Mouse (Mus musculus) spleen, postnatal 10 days (tissue): ENCODE measurements at regions not wholly inside any gene's neighbourhood (a gene's known extent, or its start where the extent isn't known, plus 50 kb on each side); places are given as distances from the start of the nearest gene placed in this dataset.

Experiments
- DNase-seq, 2 experiments: peaks; one replicate each; pipeline ENCODE4 v3.0.0; 2021 to 2022; ENCODE audit warnings: low spot score in 2 of 2

GRCm38 (mm10) chr13:107880551-107880950 is 163.7 kb upstream of the Smim15 start:
- DNase-seq, result no peak

- DNase-seq, result no peak
Measured at GRCm38 (mm10) chr13:107879535-107879934, 164.7 kb upstream of the Smim15 start.

GRCm38 (mm10) chr13:107878980-107879379 is 165.3 kb upstream of the Smim15 start:
- DNase-seq, result no peak

- no peak for DNase-seq
Measured at GRCm38 (mm10) chr13:107873244-107873667, 171.0 kb upstream of the Smim15 start.

GRCm38 (mm10) chr13:107872574-107872973 is 171.7 kb upstream of the Smim15 start:
- no peak for DNase-seq

- no peak for DNase-seq
Measured at GRCm38 (mm10) chr13:107872137-107872536, 172.1 kb upstream of the Smim15 start.

- no peak for DNase-seq
Measured at GRCm38 (mm10) chr13:107868906-107869305, 175.3 kb upstream of the Smim15 start.

GRCm38 (mm10) chr13:107866825-107867224 is 177.4 kb upstream of the Smim15 start:
- DNase-seq, result no peak

GRCm38 (mm10) chr13:107862793-107863654 is 181.2 kb upstream of the Smim15 start:
- no peak for DNase-seq

- DNase-seq, result no peak
Measured at GRCm38 (mm10) chr13:107861384-107862134, 182.7 kb upstream of the Smim15 start.

- DNase-seq, result no peak
Measured at GRCm38 (mm10) chr13:107857043-107857755, 187.0 kb upstream of the Smim15 start.

GRCm38 (mm10) chr13:107850907-107851560 is 193.2 kb upstream of the Smim15 start:
- DNase-seq, result no peak

- no peak for DNase-seq
Measured at GRCm38 (mm10) chr13:107848871-107849270, 195.4 kb upstream of the Smim15 start.

GRCm38 (mm10) chr13:107847179-107848012 is 196.8 kb upstream of the Smim15 start:
- no peak for DNase-seq

GRCm38 (mm10) chr13:107846621-107847178 is 197.5 kb upstream of the Smim15 start:
- no peak for DNase-seq

- DNase-seq, result no peak
Measured at GRCm38 (mm10) chr13:107845838-107846237, 198.4 kb upstream of the Smim15 start.

GRCm38 (mm10) chr13:107844085-107844484 is 200.2 kb upstream of the Smim15 start:
- no peak for DNase-seq

GRCm38 (mm10) chr13:107838126-107838715 is 206.0 kb upstream of the Smim15 start:
- peak in 1 of 2 experiments; percentile 25 for DNase-seq

- DNase-seq, result no peak
Measured at GRCm38 (mm10) chr13:107837206-107837952, 206.9 kb upstream of the Smim15 start.
